Mouse (Mus musculus): Measurements from ENCODE around the gene Olfr447. TPM values are rescaled to one million over a fixed set of nuclear protein-coding genes. Genes with fewer than 3 reads are reported as not detected.

Gene Olfr447
- total RNA-seq (2015) (not detected in 2 replicates), total RNA-seq (2017) (not detected in 2 replicates)

DNA sequence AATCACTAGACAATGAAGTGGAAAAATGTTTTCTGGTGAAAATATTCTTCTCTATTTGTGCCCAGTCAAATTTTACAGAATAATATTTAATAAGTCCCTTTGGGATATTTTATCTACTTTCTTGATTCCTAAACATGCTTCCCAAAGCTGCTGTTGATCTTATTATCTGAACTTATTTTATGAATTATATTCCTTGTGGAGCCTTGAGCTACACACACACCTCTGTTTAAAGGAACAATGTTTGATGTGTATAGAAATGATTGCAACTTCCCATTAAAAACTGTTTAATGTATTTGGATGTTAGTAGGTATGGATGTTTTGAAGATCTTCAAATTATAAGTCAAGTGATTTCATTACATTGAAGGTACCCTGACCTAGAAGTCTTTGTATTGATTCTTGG, at the start of gene Olfr447:
Gene Olfr447 (plus strand): TSS at position 301 of the 400 bp plus-strand sequence.
- no peak for ATAC-seq (replicated peaks; ENCODE audit: poor library complexity)

GRCm38 (mm10) chr6:42860222-42860819, 48.4 kb upstream of the Olfr447 start:
- ATAC-seq (replicated peaks; ENCODE audit: poor library complexity), result peak; percentile 77

DNA sequence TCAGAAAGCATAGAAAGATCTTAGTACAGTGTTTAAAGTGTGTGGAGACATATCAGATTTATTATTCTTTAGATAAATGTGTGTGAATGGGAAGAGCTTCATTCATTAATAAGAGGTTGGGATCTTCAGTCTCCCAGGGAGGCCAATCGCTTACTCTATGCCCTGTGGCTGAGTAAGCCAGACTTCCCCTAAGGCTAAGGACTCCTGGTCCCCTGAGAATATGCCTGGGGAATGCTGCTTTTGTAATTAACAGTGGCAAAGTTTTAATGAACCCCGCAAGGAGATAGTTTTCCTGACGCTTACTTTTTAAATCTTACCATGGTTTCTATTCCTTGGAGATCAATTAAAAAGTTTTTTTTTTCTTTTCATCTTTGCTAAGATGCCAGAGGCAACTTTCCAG, 39.0 kb upstream of the Olfr447 start:
- no peak for ATAC-seq (replicated peaks; ENCODE audit: poor library complexity)

- ATAC-seq (replicated peaks; ENCODE audit: poor library complexity), result no peak
Observed at GRCm38 (mm10) chr6:42876323-42876722, 32.4 kb upstream of the Olfr447 start.

DNA sequence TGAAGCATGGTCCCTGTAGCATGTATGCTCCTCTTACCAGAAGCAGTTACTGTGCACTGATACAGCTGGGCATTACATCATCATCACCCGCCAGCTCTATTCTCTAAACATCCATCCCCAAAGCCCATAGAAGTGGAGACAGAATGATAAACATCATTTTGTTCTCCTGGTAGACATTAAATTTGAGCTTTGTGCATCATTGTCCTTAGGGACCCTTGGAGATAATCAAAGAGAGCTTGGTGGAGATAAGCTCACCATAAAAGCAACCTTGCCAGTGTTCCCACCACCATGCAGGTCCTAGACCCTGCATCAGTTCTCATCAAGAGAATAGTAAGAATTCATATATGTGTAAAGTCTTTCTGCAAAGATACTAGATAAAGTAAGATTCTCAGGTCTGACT, 18.5 kb upstream of the Olfr447 start, which contains the start of gene Olfr448:
Gene Olfr448 (plus strand): TSS at position 301 of the 400 bp plus-strand sequence.
- ATAC-seq (replicated peaks; ENCODE audit: poor library complexity), result no peak

- no peak for ATAC-seq (replicated peaks; ENCODE audit: poor library complexity)
Observed at GRCm38 (mm10) chr6:42900345-42900744, 8.3 kb upstream of the Olfr447 start.

DNA sequence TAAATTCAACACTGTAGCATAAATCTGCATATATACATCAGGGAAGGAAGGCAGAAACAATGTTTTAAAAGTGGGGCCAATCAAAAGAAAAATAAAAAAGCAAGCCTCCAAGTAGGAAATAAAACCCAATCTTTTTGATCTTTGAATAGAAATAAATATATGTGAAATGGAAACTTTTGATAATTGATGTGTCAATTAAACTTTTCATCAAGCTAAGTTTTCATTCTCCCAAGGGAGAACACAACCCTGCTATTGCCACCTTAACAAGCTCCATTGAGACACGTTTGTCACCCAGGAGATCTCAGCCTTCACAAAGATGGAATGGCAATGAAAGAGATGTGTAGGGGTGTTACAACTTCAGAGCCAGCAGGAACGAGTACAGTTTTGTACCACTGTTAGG, 12.4 kb downstream of the Olfr447 start, which contains the start of gene Olfr446:
Gene Olfr446 (plus strand): TSS at position 301 of the 400 bp plus-strand sequence.
- ATAC-seq (replicated peaks; ENCODE audit: poor library complexity), result no peak

DNA sequence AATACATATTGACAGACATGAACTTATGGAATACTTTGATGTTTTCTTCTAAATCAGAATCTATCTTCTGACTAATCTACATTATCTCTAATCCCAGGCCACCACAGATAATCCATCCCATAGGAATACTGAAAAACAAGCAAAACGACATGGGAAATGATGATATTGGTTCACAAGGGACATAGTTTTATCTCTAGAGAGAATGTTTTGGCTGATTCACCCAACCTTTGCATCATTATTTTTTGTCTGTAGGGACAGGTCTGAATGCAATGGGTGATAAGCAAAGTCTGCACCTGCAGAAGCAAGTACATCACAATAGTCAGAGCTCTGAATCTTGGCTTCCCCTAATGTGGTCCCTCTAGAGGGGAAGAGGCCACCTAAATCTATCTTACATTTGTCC, 40.1 kb downstream of the Olfr447 start, which contains the start of gene Olfr444:
Gene Olfr444 (plus strand): TSS at position 301 of the 400 bp plus-strand sequence.
- no peak for ATAC-seq (replicated peaks; ENCODE audit: poor library complexity)

Other genes with a start within 250 kb of the Olfr447 start
- gene Tcaf1, start 198.8 kb upstream of the Olfr447 start, total RNA-seq (2015), result 0.05 and 0.37 TPM in 2 replicates
- 0.27 and 1.4 TPM in 2 replicates for gene Tcaf1, start 198.8 kb upstream of the Olfr447 start, total RNA-seq (2017)
- not detected in 2 replicates for gene Olfr453, start 169.5 kb upstream of the Olfr447 start, total RNA-seq (2015)
- not detected in 2 replicates for gene Olfr453, start 169.5 kb upstream of the Olfr447 start, total RNA-seq (2017)
- gene Olfr38, start 152.5 kb upstream of the Olfr447 start, total RNA-seq (2015), result not detected in 2 replicates
- not detected in 2 replicates for gene Olfr38, start 152.5 kb upstream of the Olfr447 start, total RNA-seq (2017)
- gene Olfr452, start 123.8 kb upstream of the Olfr447 start, total RNA-seq (2015), result not detected in 2 replicates
- not detected in 2 replicates for gene Olfr452, start 123.8 kb upstream of the Olfr447 start, total RNA-seq (2017)
- not detected in 2 replicates for gene Olfr450, start 96.9 kb upstream of the Olfr447 start, total RNA-seq (2015)
- gene Olfr450, start 96.9 kb upstream of the Olfr447 start, total RNA-seq (2017), result not detected in 2 replicates
- gene Olfr449, start 74.5 kb upstream of the Olfr447 start, total RNA-seq (2015), result not detected in 2 replicates
- not detected in 2 replicates for gene Olfr449, start 74.5 kb upstream of the Olfr447 start, total RNA-seq (2017)
- gene Olfr448, start 18.4 kb upstream of the Olfr447 start, total RNA-seq (2015), result not detected in 2 replicates
- not detected in 2 replicates for gene Olfr448, start 18.4 kb upstream of the Olfr447 start, total RNA-seq (2017)
- gene Olfr446, start 12.5 kb downstream of the Olfr447 start, total RNA-seq (2015), result not detected in 2 replicates
- gene Olfr446, start 12.5 kb downstream of the Olfr447 start, total RNA-seq (2017), result not detected in 2 replicates
- gene Olfr444, start 40.2 kb downstream of the Olfr447 start, total RNA-seq (2015), result not detected in 2 replicates
- gene Olfr444, start 40.2 kb downstream of the Olfr447 start, total RNA-seq (2017), result not detected in 2 replicates
- not detected in 2 replicates for gene Olfr441, start 197.5 kb downstream of the Olfr447 start, total RNA-seq (2015)
- not detected in 2 replicates for gene Olfr441, start 197.5 kb downstream of the Olfr447 start, total RNA-seq (2017)
- gene Olfr237-ps1, start 237.7 kb downstream of the Olfr447 start, total RNA-seq (2015), result not detected in 2 replicates
- not detected in 2 replicates for gene Olfr237-ps1, start 237.7 kb downstream of the Olfr447 start, total RNA-seq (2017)